Mouse (Mus musculus) intestine, postnatal 0 days (tissue): Measurements from ENCODE around the gene 4930564D02Rik. TPM values are rescaled to one million over a fixed set of nuclear protein-coding genes. Genes with fewer than 3 reads are reported as not detected.

ENCODE experiments used
- ATAC-seq: fragments of 200-750 bp; cut with Nextera tagmentation; 2 replicates; pipeline ENCODE4 v1.8.0; 2017; ENCODE audit warnings: mild to moderate bottlenecking, moderate TSS enrichment, moderate library complexity
- H3K27ac ChIP-seq: fragments of 300-500 bp; sonication (generic); 2 replicates; pipeline ENCODE4 v1.5.1; 2014; ENCODE audit warnings: mild to moderate bottlenecking, low read depth, low read length, moderate library complexity
- H3K27me3 ChIP-seq: fragments of 300-500 bp; sonication (generic); replicated peaks from 2 replicates; pipeline ENCODE4 v1.6.1; 2014; ENCODE audit warnings: low read length, mixed read lengths; ENCODE audit not compliant: control insufficient read depth, insufficient read depth
- H3K36me3 ChIP-seq: fragments of 300-500 bp; sonication (generic); 2 replicates; pipeline ENCODE4 v1.6.1; 2014; ENCODE audit warnings: mild to moderate bottlenecking, moderate library complexity; ENCODE audit not compliant: control insufficient read depth, insufficient read depth
- H3K4me1 ChIP-seq: fragments of 300-500 bp; sonication (generic); replicated peaks from 2 replicates; pipeline ENCODE4 v1.6.1; 2014; ENCODE audit warnings: antibody characterized with exemption, low read length, mixed read lengths; ENCODE audit not compliant: control insufficient read depth, insufficient read depth
- H3K4me2 ChIP-seq: fragments of 300-500 bp; sonication (generic); replicated peaks from 2 replicates; pipeline ENCODE4 v1.6.1; 2014; ENCODE audit warnings: low read depth, mild to moderate bottlenecking, moderate library complexity
- H3K4me3 ChIP-seq: fragments of 300-500 bp; sonication (generic); 2 replicates; pipeline ENCODE4 v1.5.1; 2014; ENCODE audit warnings: low read depth, low read length
- H3K9ac ChIP-seq: fragments of 300-500 bp; sonication (generic); 2 replicates; pipeline ENCODE4 v1.6.1; 2014; ENCODE audit warnings: mild to moderate bottlenecking, low read depth, low read length
- H3K9me3 ChIP-seq: fragments of 300-500 bp; sonication (generic); 2 replicates; pipeline ENCODE4 v1.6.1; 2016; ENCODE audit warnings: mixed run types; ENCODE audit not compliant: control insufficient read depth
- CTCF ChIP-seq: sonication (generic); IDR thresholded peaks from 2 replicates; pipeline ENCODE4 v1.5.1; 2016; ENCODE audit warnings: low read depth, mild to moderate bottlenecking, control low read depth, antibody characterized with exemption, moderate library complexity
- WGBS: fragments of 180-500 bp; shearing (Covaris S2); extraction: QIAGEN DNeasy Blood & Tissue Kit; methylation state at CpG from one replicate; pipeline ENCODE4 v1.1.7; 2014; 5-methylcytosine and 5-hydroxymethylcytosine counted together
- polyA plus RNA-seq: library from polyadenylated mRNA; unstranded; fragments of >200 nt; fragmentation: Nextera tagmentation; extraction: Ambion mirVana; gene quantifications from 2 replicates; pipeline ENCODE4 v1.2.1, GENCODE M21; 2015

4930564D02Rik gene
- polyA plus RNA-seq, 1 experiment from 2014 or later = not detected

- TF ChIP-seq CTCF = no peak
- Histone ChIP-seq H3K4me1 (no peaks in the 10 kb centered on the region), H3K4me2 (no peak overlapping the region), H3K27me3 (no peaks in the 10 kb centered on the region), H3K9ac (no peak overlapping the region), H3K4me3 (no peak overlapping the region), H3K36me3 (peaks cover 50% of the 10 kb centered on the region), H3K9me3 (no peaks in the 10 kb centered on the region), H3K27ac (0 out of 2 replicates have a peak overlapping the region, but pooled peaks have one; percentile 4)
- WGBS = 78% methylated on average over 10 of the region's 10 CpGs
- ATAC-seq = no peak
Observed at GRCm38 (mm10) chr3:105036281-105036847, 30.3 kb upstream of the 4930564D02Rik start.

GRCm38 (mm10) chr3:105037240-105037770 is 29.3 kb upstream of the 4930564D02Rik start:
- Histone ChIP-seq H3K27ac (no peak overlapping the region), H3K36me3 (peaks cover 48% of the 10 kb centered on the region), H3K4me3 (no peak overlapping the region), H3K27me3 (no peaks in the 10 kb centered on the region), H3K4me2 (no peak overlapping the region), H3K4me1 (no peaks in the 10 kb centered on the region), H3K9ac (no peak overlapping the region), H3K9me3 (no peaks in the 10 kb centered on the region)
- no peak for ATAC-seq
- WGBS = 63% methylated on average over 6 of the region's 6 CpGs
- no peak for TF ChIP-seq CTCF

- H3K9ac ChIP-seq = 0 out of 2 replicates have a peak overlapping the region, but pooled peaks have one; percentile 31
- peaks cover 6% of the 10 kb centered on the region; the same call in 1 of the 2 replicates for H3K4me1 ChIP-seq
- H3K9me3 ChIP-seq = no peaks in the 10 kb centered on the region
- no peak overlapping the region for H3K27ac ChIP-seq
- H3K4me3 ChIP-seq = no peak overlapping the region
- ATAC-seq = no peak
- peaks cover 32% of the 10 kb centered on the region for H3K36me3 ChIP-seq
- TF ChIP-seq CTCF = no peak
- 65% methylated on average over 8 of the region's 8 CpGs for WGBS
- no peaks in the 10 kb centered on the region for H3K27me3 ChIP-seq
- no peak overlapping the region for H3K4me2 ChIP-seq
Observed at GRCm38 (mm10) chr3:105040002-105040401, 26.6 kb upstream of the 4930564D02Rik start.

- 53% methylated on average over 9 of the region's 9 CpGs for WGBS
- peak; percentile 85 for ATAC-seq
- Histone ChIP-seq H3K4me3 (no peak overlapping the region), H3K4me1 (peaks cover 6% of the 10 kb centered on the region; the same call in 1 of the 2 replicates), H3K36me3 (peaks cover 21% of the 10 kb centered on the region), H3K4me2 (0 out of 2 replicates have a peak overlapping the region, but pooled peaks have one; percentile 13), H3K9me3 (no peaks in the 10 kb centered on the region), H3K27me3 (no peaks in the 10 kb centered on the region), H3K27ac (no peak overlapping the region), H3K9ac (no peak overlapping the region)
- no peak for TF ChIP-seq CTCF
Observed at GRCm38 (mm10) chr3:105040983-105041625, 25.5 kb upstream of the 4930564D02Rik start.

GRCm38 (mm10) chr3:105043746-105044145 is 22.9 kb upstream of the 4930564D02Rik start:
- no peak for ATAC-seq

GRCm38 (mm10) chr3:105046870-105047269 is 19.8 kb upstream of the 4930564D02Rik start:
- H3K4me1 ChIP-seq = peaks cover 6% of the 10 kb centered on the region; the same call in 1 of the 2 replicates
- no peaks in the 10 kb centered on the region for H3K9me3 ChIP-seq
- no peak overlapping the region; the same call in 1 of the 2 replicates for H3K4me2 ChIP-seq
- H3K4me3 ChIP-seq = no peak overlapping the region
- no peak overlapping the region for H3K27ac ChIP-seq
- 58% methylated on average over 5 of the region's 5 CpGs for WGBS
- H3K36me3 ChIP-seq = no peaks in the 10 kb centered on the region
- no peak for TF ChIP-seq CTCF
- H3K9ac ChIP-seq = no peak overlapping the region
- H3K27me3 ChIP-seq = no peaks in the 10 kb centered on the region
- no peak for ATAC-seq

More at GRCm38 (mm10) chr3:105043746-105044145, 22.9 kb upstream of the 4930564D02Rik start:
- no peaks in the 10 kb centered on the region for H3K27me3 ChIP-seq
- no peak overlapping the region for H3K9ac ChIP-seq
- H3K4me1 ChIP-seq = peaks cover 6% of the 10 kb centered on the region; the same call in 1 of the 2 replicates
- H3K36me3 ChIP-seq = no peaks in the 10 kb centered on the region
- no peaks in the 10 kb centered on the region for H3K9me3 ChIP-seq
- WGBS = 82% methylated on average over 5 of the region's 5 CpGs
- H3K4me2 ChIP-seq = no peak overlapping the region
- peak; percentile 25; the same call in 1 of the 2 replicates for TF ChIP-seq CTCF
- H3K27ac ChIP-seq = no peak overlapping the region
- no peak overlapping the region for H3K4me3 ChIP-seq
